Mouse (Mus musculus): ENCODE measurements around the gene Prrg2. TPM values are rescaled to one million over a fixed set of nuclear protein-coding genes. Genes with fewer than 3 reads are reported as not detected.
A peak's percentile ranks its signal among the peaks of the same experiment; 100 is the strongest.

The Prrg2 gene
- polyA plus RNA-seq, 1 experiment from 2014 or later: 20.4 TPM

DNA sequence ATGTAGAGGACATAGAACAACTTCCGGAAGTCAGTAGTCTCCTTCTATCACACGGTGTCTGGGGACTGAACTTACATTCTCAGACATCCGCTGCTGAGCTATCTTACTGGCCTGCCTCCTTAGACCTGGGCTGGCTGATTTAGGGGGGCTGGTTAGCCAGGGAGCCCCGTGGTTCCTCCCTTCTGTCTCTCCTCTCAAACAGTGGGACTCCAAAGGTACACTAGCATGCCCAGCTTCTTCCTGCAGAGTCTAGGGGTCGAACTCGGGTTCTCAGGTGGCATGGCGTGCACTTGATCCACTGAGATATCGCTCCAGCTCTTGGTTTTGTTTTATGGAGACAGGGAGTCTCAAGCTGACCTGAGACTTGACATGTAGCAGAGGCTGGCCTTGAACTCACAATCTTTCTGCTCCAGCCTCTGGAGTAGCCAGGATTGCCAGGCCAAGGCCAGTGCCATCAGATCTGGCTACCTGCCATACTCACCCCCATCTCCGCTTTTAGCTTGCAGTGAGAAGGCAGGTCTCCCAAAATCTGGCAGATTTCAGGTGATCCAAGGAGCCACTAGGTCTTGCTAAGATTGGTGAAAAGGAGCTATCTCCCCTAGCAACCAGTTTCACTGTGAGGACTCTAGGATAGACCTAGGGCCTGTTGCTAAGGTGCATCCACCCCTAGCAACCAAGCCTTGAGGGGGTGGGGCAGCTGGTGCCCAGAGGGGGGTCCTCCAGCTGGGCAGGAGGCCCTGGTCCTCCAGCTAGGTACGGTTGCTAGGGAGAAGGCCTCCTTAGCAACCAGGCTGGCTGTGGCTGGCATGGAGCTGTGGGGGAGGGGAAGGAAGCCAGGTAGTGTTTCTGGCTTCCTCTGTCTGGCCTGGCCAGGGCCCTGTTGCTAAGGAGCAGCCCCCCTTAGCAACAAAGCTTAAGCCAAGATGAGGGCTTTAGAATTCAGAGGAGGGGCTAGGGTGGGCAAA, 3.6 kb downstream of the Prrg2 start:
- 74% methylated on average over 10 of the region's 10 CpGs for WGBS (ENCODE audit: insufficient replicate concordance)
- H3K4me2 ChIP-seq (ENCODE audit: low read depth, low read length): no peak overlapping the region
- no peaks in the 10 kb centered on the region for H3K27me3 ChIP-seq (ENCODE audit: insufficient read depth, low read length)
- no peak overlapping the region for H3K9ac ChIP-seq (replicated peaks)
- no peaks in the 10 kb centered on the region for H3K36me3 ChIP-seq (replicated peaks; ENCODE audit: insufficient read depth, low read length)
- H3K27ac ChIP-seq (ENCODE audit: low read depth): no peak overlapping the region
- H3K4me1 ChIP-seq (ENCODE audit: insufficient read depth): peaks cover 24% of the 10 kb centered on the region
- DNase-seq (no peak), ATAC-seq (no peak)
- H3K4me3 ChIP-seq (ENCODE audit: low read depth, low read length): no peak overlapping the region
- TF ChIP-seq EP300 (IDR thresholded peaks at IDR 0.05; ENCODE audit: low read depth) (no peak), CTCF (IDR thresholded peaks at IDR 0.05; ENCODE audit: low read depth) (no peak)
- no peaks in the 10 kb centered on the region for H3K9me3 ChIP-seq (ENCODE audit: low read length)

DNA sequence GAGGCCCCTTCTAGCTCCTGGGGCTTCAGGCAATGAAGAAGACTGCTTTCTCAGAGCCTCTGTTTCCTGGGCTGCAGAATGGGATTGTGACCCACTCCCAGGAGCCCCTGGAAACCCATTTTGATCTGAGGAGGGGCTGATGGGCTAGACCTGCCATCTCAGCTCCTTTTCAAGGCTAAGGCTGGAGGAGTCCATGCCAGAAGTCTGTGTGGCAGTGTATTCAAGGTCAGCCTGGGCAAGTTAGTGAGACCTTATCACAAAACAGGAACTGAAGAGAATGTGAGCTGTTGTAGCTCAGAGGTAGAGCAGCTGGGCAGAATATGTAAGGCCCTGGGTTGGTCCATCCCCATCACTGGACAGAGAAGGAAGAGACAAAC, 5.5 kb downstream of the Prrg2 start:
- ATAC-seq: no peak
- no peak overlapping the region for H3K9ac ChIP-seq (replicated peaks)

DNA sequence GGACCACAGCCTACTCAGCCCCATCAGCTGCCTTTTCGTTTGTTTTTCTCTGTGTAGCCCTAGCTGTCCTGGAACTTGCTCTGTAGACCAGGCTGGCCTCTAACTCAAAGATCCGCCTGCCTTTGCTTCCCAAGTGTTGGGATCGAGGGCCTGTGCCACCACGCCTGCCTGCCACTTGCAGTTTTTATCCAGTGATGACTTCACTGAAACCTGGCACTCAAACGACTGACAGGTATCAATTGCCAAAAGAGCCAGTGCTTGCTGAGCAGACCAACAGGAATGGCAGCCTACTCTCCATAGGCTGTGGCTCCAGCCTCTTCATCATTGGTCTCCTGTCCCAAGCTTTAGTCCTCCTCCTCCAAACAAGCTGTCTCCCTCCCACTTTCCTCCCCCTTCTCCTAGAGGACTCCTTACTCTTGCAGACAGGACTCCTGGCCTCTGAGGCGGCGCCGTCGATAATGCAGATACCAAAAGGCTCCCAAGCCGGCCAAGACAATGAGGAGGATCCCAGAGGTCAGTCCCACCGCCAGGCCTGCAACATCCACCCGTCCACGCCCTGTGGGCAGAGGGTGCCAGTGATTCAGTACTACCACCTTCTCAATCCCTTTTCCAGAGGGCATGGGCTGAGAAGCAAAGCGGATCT, 6.0 kb downstream of the Prrg2 start:
- Histone ChIP-seq H3K4me2 (ENCODE audit: low read depth, low read length) (no peak overlapping the region), H3K9me3 (ENCODE audit: low read length) (no peaks in the 10 kb centered on the region), H3K4me1 (ENCODE audit: insufficient read depth) (peaks cover 30% of the 10 kb centered on the region), H3K27ac (ENCODE audit: low read depth) (no peak overlapping the region), H3K36me3 (replicated peaks; ENCODE audit: insufficient read depth, low read length) (no peaks in the 10 kb centered on the region), H3K27me3 (ENCODE audit: insufficient read depth, low read length) (no peaks in the 10 kb centered on the region), H3K4me3 (ENCODE audit: low read depth, low read length) (no peak overlapping the region), H3K9ac (replicated peaks) (no peak overlapping the region)
- WGBS (ENCODE audit: insufficient replicate concordance): 79% methylated on average over 14 of the region's 14 CpGs
- DNase-seq (no peak), ATAC-seq (no peak)
- TF ChIP-seq CTCF (IDR thresholded peaks at IDR 0.05; ENCODE audit: low read depth) (no peak), EP300 (IDR thresholded peaks at IDR 0.05; ENCODE audit: low read depth) (no peak)

More for the DNA sequence above, 5.5 kb downstream of the Prrg2 start:
- no peak overlapping the region for H3K27ac ChIP-seq (ENCODE audit: low read depth)
- H3K9me3 ChIP-seq (ENCODE audit: low read length): no peaks in the 10 kb centered on the region
- DNase-seq: no peak
- H3K27me3 ChIP-seq (ENCODE audit: insufficient read depth, low read length): no peaks in the 10 kb centered on the region
- H3K4me1 ChIP-seq (ENCODE audit: insufficient read depth): peaks cover 29% of the 10 kb centered on the region
- no peak overlapping the region for H3K4me2 ChIP-seq (ENCODE audit: low read depth, low read length)
- H3K36me3 ChIP-seq (replicated peaks; ENCODE audit: insufficient read depth, low read length): no peaks in the 10 kb centered on the region
- no peak overlapping the region for H3K4me3 ChIP-seq (ENCODE audit: low read depth, low read length)
- TF ChIP-seq CTCF (IDR thresholded peaks at IDR 0.05; ENCODE audit: low read depth) (no peak), EP300 (IDR thresholded peaks at IDR 0.05; ENCODE audit: low read depth) (no peak)

DNA sequence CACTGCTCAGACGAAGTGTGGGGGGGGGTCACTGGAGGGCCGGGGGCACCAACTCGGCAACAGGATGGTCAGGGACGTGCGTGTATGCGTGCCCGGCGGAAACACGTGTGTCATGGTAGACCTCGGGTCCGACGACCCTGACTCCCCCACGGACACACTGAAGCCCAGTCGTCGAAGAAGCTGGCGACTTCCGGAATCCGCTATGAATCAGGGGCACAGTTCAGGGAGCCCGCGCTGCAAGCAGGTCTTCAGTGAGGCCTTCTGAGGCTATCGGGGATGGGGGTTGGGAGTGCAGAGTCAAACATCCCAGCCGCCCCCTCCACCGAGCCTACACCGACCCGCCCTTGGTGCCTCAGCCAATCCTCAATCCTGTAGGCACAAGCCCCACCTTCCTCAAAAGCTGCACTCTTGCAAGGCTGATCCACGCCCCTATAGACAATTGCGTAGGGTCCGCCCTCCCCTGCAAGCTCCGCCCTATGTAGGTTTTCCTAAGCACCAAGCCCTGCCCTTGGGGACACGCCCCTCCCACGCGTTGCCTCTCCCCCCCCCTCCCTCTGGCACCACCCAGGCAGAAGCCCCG, 8.5 kb downstream of the Prrg2 start:
- Histone ChIP-seq H3K4me1 (ENCODE audit: insufficient read depth) (peaks cover 29% of the 10 kb centered on the region), H3K9me3 (ENCODE audit: low read length) (no peaks in the 10 kb centered on the region), H3K9ac (replicated peaks) (peak overlapping the region; percentile 77), H3K27me3 (ENCODE audit: insufficient read depth, low read length) (no peaks in the 10 kb centered on the region), H3K4me2 (ENCODE audit: low read depth, low read length) (peak overlapping the region; percentile 94), H3K4me3 (ENCODE audit: low read depth, low read length) (peak overlapping the region; percentile 93), H3K27ac (ENCODE audit: low read depth) (peak overlapping the region; percentile 96), H3K36me3 (replicated peaks; ENCODE audit: insufficient read depth, low read length) (peaks cover 14% of the 10 kb centered on the region)
- TF ChIP-seq EP300 (IDR thresholded peaks at IDR 0.05; ENCODE audit: low read depth) (peak; percentile 66; the same call in 1 of the 2 replicates), CTCF (IDR thresholded peaks at IDR 0.05; ENCODE audit: low read depth) (no peak)
- peak; percentile 94 for ATAC-seq
- 0% methylated on average over 32 of the region's 33 CpGs for WGBS (ENCODE audit: insufficient replicate concordance)
- peak; percentile 92 for DNase-seq

DNA sequence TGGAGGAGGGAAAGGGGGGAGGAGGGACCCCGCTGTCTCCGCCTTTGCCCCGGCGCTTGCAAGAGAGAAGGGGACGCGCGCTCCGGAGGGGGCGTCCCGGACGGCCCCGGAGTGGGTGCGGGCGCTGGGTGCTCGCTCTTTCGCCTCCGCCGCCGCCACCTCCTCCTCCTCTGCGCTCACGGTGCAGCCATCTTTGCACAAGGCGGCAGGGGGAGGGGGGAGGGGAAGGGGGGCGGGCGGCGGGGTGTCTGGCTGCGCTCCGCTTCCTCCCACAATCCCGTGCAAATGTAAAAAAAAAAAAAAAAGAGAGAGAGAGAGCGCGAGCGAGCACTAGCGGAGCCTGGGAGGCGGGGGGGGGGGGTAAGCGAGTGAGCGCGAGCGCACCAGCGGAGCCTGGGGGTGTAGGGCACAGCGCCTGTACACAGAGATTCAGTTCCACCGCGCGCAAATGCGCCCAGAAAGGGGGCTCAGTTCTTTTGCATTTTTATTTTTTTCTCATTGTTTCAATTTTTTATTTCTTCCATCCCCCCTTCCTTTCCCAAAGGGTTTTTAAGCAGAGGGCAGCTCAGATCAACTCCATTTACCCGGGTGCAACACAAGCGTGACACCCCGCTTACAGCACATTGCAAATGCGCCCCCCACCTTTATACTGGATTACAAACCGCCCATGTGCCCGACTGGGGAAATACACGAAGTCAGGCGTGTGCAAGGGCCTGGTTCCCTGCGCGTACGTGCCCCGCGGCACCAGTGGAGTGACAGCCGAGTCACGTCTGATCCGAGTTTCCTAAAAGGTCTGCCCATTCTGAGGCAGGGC, 9.2 kb downstream of the Prrg2 start:
- peak overlapping the region; percentile 77 for H3K9ac ChIP-seq (replicated peaks)
- H3K27ac ChIP-seq (ENCODE audit: low read depth): peak overlapping the region; percentile 96
- H3K4me1 ChIP-seq (ENCODE audit: insufficient read depth): peaks cover 29% of the 10 kb centered on the region
- H3K36me3 ChIP-seq (replicated peaks; ENCODE audit: insufficient read depth, low read length): peaks cover 21% of the 10 kb centered on the region
- no peaks in the 10 kb centered on the region for H3K27me3 ChIP-seq (ENCODE audit: insufficient read depth, low read length)
- H3K4me2 ChIP-seq (ENCODE audit: low read depth, low read length): peak overlapping the region; percentile 94
- TF ChIP-seq EP300 (IDR thresholded peaks at IDR 0.05; ENCODE audit: low read depth) (no peak), CTCF (IDR thresholded peaks at IDR 0.05; ENCODE audit: low read depth) (no peak)
- ATAC-seq (peak; percentile 54), DNase-seq (peak; percentile 80)
- H3K4me3 ChIP-seq (ENCODE audit: low read depth, low read length): peak overlapping the region; percentile 93
- 1% methylated on average over 35 of the region's 59 CpGs for WGBS (ENCODE audit: insufficient replicate concordance)
- no peaks in the 10 kb centered on the region for H3K9me3 ChIP-seq (ENCODE audit: low read length)

All from liver, postnatal 0 days (tissue).